Mouse (Mus musculus): Measurements from ENCODE around the gene Mapkap1. TPM values are rescaled to one million over a fixed set of nuclear protein-coding genes. Genes with fewer than 3 reads are reported as not detected.

The Mapkap1 gene
- polyA plus RNA-seq, 1 experiment from 2014 or later, result 72.9 TPM

DNA sequence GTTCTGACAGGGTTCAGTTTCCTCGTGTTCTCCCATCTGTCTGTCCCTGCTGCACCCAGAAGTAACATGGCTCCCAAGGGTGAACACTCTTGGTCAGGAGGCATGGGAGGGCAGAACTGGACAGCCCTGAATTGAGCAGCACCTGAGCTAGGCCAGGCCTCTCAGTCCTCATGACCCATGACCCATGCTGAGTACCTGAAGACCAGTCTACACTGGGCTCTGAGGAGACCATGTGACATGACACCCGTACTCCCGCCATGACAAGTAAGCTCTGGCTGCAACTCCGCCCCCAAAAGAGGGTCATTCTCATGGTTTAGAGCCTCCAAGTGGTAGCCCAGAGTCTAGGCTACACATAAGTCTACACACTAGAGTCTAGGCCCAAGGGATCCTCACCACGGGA is 233.2 kb downstream of the Mapkap1 start:
- Histone ChIP-seq H3K36me3 (ENCODE audit: control insufficient read depth, insufficient read depth, low read length) (no peaks in the 10 kb centered on the region), H3K4me1 (ENCODE audit: control insufficient read depth, insufficient read depth, low read length) (0 out of 2 replicates have a peak, but pooled peaks cover 7% of the 10 kb centered on the region), H3K9ac (ENCODE audit: low read depth, low read length) (no peak overlapping the region), H3K4me2 (ENCODE audit: low read depth, low read length) (peak overlapping the region; percentile 98; the same call in 1 of the 2 replicates), H3K27ac (ENCODE audit: low read length) (no peak overlapping the region), H3K27me3 (replicated peaks; ENCODE audit: control insufficient read depth, insufficient read depth, low read length) (no peaks in the 10 kb centered on the region), H3K4me3 (ENCODE audit: low read length) (no peak overlapping the region; the same call in 1 of the 2 replicates), H3K9me3 (ENCODE audit: control insufficient read depth, low read length) (no peaks in the 10 kb centered on the region; the same call in 1 of the 2 replicates)
- WGBS, result 56% methylated on average over 5 of the region's 5 CpGs
- ATAC-seq, result 0 out of 2 replicates have a peak, but pooled peaks have one; percentile 32

DNA sequence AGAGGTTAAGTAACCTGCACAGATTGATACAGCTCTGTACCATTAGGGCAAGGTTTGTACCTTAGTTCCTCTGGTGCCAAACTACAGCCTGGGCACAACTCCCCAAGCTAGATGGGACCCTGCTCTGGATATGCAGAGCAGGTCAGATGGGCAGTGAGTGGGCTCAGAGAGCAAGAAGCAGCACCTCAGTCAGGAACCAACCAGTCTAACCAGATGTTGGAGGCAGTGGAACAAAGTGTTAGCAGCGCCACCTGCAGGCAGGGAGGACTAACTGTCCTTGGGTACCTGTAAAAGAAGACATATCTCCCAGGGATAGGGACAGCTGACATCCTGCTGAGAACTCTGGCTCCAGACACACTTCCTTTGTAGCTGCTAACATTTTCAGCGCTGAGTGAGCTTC is 235.8 kb downstream of the Mapkap1 start:
- H3K27me3 ChIP-seq (replicated peaks; ENCODE audit: control insufficient read depth, insufficient read depth, low read length), result no peaks in the 10 kb centered on the region
- no peaks in the 10 kb centered on the region for H3K36me3 ChIP-seq (ENCODE audit: control insufficient read depth, insufficient read depth, low read length)
- H3K4me2 ChIP-seq (ENCODE audit: low read depth, low read length), result no peak overlapping the region
- H3K9me3 ChIP-seq (ENCODE audit: control insufficient read depth, low read length), result no peaks in the 10 kb centered on the region; the same call in 1 of the 2 replicates
- H3K4me3 ChIP-seq (ENCODE audit: low read length), result no peak overlapping the region
- peaks cover 17% of the 10 kb centered on the region for H3K4me1 ChIP-seq (ENCODE audit: control insufficient read depth, insufficient read depth, low read length)
- no peak for ATAC-seq
- H3K9ac ChIP-seq (ENCODE audit: low read depth, low read length), result no peak overlapping the region
- 38% methylated on average over 2 of the region's 2 CpGs for WGBS
- no peak overlapping the region for H3K27ac ChIP-seq (ENCODE audit: low read length)

DNA sequence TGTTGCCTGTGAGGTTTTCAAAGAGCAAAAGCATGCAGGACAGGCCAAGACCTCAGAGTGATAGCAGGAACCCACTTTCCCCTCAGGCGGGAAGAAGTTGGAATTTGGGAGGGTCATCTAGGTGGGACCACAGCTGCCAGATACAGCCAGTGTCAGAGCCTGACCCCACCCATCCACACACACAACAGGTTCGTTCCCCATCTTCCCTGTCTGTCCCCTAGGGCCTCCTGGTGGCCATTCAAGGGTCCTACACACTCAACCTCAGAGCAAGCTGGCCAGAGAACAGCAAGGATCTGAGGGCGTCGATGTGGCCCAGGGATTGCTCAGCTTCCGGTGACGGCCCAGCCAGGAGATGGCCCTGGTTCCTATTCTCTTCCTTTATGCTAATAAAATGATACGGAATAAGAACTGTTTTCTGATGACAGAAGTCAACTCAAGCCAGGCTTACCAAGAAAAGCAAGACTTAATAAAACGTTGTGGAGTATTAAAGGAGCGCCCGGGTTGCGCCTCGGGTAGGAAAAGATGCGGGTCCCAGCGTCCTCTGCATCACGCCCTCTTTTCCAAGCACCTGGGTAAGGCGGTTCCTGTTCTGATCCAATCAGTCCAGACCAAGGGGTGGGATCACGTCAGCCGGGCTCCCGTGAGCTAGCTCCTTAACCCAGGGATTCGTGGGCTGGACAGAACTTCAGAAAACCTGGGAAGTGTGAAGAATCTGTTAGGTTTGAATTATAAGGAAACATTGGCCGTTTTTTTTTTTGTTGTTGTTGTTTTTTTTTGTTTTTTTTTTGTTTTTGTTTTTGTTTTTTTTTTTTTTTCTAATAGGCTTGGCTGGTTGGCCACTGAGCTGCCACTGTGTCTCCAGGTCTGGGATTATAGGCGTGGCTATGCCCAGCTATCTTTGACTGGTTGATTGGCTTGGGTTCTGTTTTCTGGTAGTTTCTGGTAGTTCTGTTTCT is 238.3 kb downstream of the Mapkap1 start:
- Histone ChIP-seq H3K4me2 (ENCODE audit: low read depth, low read length) (no peak overlapping the region), H3K27me3 (replicated peaks; ENCODE audit: control insufficient read depth, insufficient read depth, low read length) (no peaks in the 10 kb centered on the region), H3K27ac (ENCODE audit: low read length) (no peak overlapping the region), H3K36me3 (ENCODE audit: control insufficient read depth, insufficient read depth, low read length) (no peaks in the 10 kb centered on the region), H3K9me3 (ENCODE audit: control insufficient read depth, low read length) (no peaks in the 10 kb centered on the region; the same call in 1 of the 2 replicates), H3K4me3 (ENCODE audit: low read length) (no peak overlapping the region), H3K4me1 (ENCODE audit: control insufficient read depth, insufficient read depth, low read length) (peaks cover 10% of the 10 kb centered on the region), H3K9ac (ENCODE audit: low read depth, low read length) (no peak overlapping the region)
- WGBS, result 48% methylated on average over 22 of the region's 22 CpGs
- ATAC-seq, result no peak

DNA sequence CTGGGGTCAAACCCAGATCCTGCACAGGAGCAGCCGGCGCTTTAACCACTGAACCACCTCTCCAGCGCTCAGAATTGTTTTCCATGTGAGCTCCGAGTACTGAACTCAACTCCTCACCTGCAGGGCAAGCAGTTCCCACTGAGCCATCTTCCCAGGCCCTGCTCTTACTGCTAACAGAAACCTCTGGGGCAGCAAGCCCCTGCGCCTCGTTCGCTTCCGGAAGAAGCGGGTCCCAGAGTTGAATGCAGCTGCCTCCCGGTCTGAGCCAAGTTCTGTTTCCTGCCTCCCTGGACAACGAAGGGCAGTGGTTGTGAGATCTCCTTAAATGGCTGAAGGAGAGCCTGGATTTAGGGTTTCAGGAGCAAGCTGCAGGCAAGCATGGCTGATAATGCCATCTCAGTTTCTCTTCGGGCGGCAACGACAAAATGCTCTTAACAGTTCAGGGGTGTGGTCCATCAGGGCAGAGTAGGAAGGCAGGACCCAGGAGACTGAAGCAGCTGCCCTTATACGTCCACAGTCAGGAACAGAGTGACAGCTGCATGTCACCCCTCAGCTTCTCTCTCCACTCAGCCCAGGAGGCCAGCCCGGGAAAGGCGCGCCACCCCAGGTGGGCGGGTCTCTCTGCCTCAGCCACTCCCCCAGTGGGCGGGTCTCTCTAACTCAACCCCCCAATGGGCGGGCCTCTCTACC is 239.4 kb downstream of the Mapkap1 start:
- Histone ChIP-seq H3K4me1 (ENCODE audit: control insufficient read depth, insufficient read depth, low read length) (peaks cover 10% of the 10 kb centered on the region), H3K9ac (ENCODE audit: low read depth, low read length) (peak overlapping the region; percentile 69), H3K27ac (ENCODE audit: low read length) (peak overlapping the region; percentile 60), H3K4me2 (ENCODE audit: low read depth, low read length) (peak overlapping the region; percentile 91), H3K4me3 (ENCODE audit: low read length) (peak overlapping the region; percentile 53), H3K27me3 (replicated peaks; ENCODE audit: control insufficient read depth, insufficient read depth, low read length) (no peaks in the 10 kb centered on the region), H3K36me3 (ENCODE audit: control insufficient read depth, insufficient read depth, low read length) (no peaks in the 10 kb centered on the region), H3K9me3 (ENCODE audit: control insufficient read depth, low read length) (no peaks in the 10 kb centered on the region; the same call in 1 of the 2 replicates)
- 11% methylated on average over 21 of the region's 21 CpGs for WGBS
- peak; percentile 96 for ATAC-seq

DNA sequence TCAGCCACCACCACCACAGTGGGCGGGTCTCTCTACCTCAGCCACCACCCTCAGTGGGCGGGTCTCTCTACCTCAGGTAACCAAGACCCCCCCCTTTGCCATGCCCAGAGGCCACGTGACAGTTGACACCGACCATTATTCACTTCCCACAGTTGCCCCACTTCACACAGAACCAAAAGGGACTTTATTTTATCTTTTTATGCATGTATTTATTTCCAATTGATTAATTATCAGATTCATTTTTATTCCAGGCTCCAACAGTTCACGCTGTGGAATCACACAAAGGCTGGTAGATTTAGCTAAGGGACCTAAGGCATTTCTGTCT is 239.9 kb downstream of the Mapkap1 start:
- H3K27ac ChIP-seq (ENCODE audit: low read length), result no peak overlapping the region
- H3K27me3 ChIP-seq (replicated peaks; ENCODE audit: control insufficient read depth, insufficient read depth, low read length), result no peaks in the 10 kb centered on the region
- peak overlapping the region; percentile 91 for H3K4me2 ChIP-seq (ENCODE audit: low read depth, low read length)
- H3K4me3 ChIP-seq (ENCODE audit: low read length), result peak overlapping the region; percentile 53; the same call in 1 of the 2 replicates
- H3K4me1 ChIP-seq (ENCODE audit: control insufficient read depth, insufficient read depth, low read length), result peaks cover 10% of the 10 kb centered on the region
- no peaks in the 10 kb centered on the region for H3K36me3 ChIP-seq (ENCODE audit: control insufficient read depth, insufficient read depth, low read length)
- no peaks in the 10 kb centered on the region; the same call in 1 of the 2 replicates for H3K9me3 ChIP-seq (ENCODE audit: control insufficient read depth, low read length)
- H3K9ac ChIP-seq (ENCODE audit: low read depth, low read length), result no peak overlapping the region
- ATAC-seq, result no peak
- WGBS, result 11% methylated on average over 5 of the region's 5 CpGs

DNA sequence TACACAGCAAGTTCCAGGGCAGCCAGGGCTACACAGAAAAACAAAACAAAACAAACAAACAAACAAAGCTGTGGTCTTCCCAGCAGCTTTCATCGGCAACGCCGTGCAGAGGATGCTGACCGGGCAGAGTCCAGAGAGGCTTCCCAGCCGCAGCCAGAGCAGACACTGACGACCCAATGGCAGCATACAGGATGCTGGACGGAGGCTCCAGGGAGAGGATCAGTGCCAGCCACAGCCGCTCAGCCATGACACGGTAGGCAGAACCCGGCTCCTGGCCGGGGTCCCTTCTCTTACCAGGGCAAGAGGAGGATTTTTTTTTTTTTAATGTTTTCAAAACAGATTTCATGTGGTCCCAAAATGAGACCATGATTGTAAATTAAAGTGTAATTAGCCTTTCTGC is 240.8 kb downstream of the Mapkap1 start:
- ATAC-seq, result no peak
- Histone ChIP-seq H3K4me1 (ENCODE audit: control insufficient read depth, insufficient read depth, low read length) (peaks cover 10% of the 10 kb centered on the region), H3K4me2 (ENCODE audit: low read depth, low read length) (no peak overlapping the region), H3K4me3 (ENCODE audit: low read length) (no peak overlapping the region), H3K36me3 (ENCODE audit: control insufficient read depth, insufficient read depth, low read length) (no peaks in the 10 kb centered on the region), H3K27ac (ENCODE audit: low read length) (no peak overlapping the region), H3K9ac (ENCODE audit: low read depth, low read length) (no peak overlapping the region), H3K27me3 (replicated peaks; ENCODE audit: control insufficient read depth, insufficient read depth, low read length) (no peaks in the 10 kb centered on the region), H3K9me3 (ENCODE audit: control insufficient read depth, low read length) (no peaks in the 10 kb centered on the region; the same call in 1 of the 2 replicates)
- 72% methylated on average over 11 of the region's 11 CpGs for WGBS

DNA sequence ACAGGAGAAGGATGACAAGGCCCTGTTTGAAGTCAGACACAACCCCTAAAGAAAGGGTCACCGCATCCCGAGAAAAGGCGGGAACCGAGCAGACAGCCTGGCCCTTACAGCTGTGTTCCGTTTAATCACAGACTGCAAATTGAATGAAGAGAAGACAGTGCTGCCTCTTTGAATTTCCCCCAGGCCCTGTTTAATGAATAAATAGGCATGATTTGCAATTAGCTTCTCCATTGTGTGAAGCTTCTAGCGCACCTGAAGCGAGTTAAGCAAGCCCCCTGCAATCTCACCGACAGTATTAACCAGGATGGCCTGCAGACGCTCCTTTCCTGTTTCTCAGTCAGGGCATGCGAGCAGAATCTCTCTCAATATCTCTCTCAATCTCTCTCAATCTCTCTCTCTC is 261.2 kb downstream of the Mapkap1 start:
- H3K9ac ChIP-seq (ENCODE audit: low read depth, low read length), result no peak overlapping the region
- 0 out of 2 replicates have a peak, but pooled peaks cover 5% of the 10 kb centered on the region for H3K27me3 ChIP-seq (replicated peaks; ENCODE audit: control insufficient read depth, insufficient read depth, low read length)
- no peak overlapping the region for H3K4me2 ChIP-seq (ENCODE audit: low read depth, low read length)
- no peak for ATAC-seq
- peaks cover 11% of the 10 kb centered on the region; the same call in 1 of the 2 replicates for H3K4me1 ChIP-seq (ENCODE audit: control insufficient read depth, insufficient read depth, low read length)
- H3K4me3 ChIP-seq (ENCODE audit: low read length), result no peak overlapping the region
- H3K36me3 ChIP-seq (ENCODE audit: control insufficient read depth, insufficient read depth, low read length), result no peaks in the 10 kb centered on the region
- WGBS, result 49% methylated on average over 10 of the region's 10 CpGs
- H3K27ac ChIP-seq (ENCODE audit: low read length), result no peak overlapping the region
- H3K9me3 ChIP-seq (ENCODE audit: control insufficient read depth, low read length), result no peaks in the 10 kb centered on the region

DNA sequence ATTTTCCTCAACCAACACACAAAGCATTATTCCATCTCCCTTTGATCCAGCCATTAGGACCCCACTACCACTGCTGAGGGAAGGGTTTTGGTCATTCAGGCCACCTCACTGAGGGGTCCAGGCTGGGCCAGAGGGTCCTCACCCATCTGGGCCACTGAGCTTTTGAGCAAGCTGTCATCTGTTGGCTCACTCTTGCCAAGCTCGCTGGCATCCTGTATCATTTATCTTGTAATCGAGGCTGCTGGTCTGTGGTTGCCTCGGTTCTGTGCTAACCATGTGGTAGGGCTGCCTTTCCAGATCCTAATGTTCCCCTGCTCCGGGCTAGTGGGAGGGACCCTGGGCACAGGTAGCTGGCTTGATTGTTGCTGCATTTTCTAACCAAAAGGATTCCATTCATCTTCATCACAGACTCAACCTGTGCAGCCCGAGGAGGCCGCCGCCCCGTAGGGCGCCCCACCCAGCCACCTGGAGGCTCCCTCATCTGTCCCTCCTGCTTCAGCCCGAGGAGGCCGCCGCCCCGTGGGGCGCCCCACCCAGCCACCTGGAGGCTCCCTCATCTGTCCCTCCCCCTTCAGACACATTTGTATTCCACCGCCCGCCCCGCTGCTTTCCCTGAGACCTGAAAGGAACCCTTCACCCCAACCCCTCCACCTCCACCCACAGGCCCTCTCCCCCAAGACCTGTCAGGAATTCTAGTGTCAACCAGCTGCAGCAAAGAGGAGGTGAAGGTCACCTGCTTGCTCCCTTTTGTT is 262.0 kb downstream of the Mapkap1 start:
- 33% methylated on average over 17 of the region's 17 CpGs for WGBS
- Histone ChIP-seq H3K27me3 (replicated peaks; ENCODE audit: control insufficient read depth, insufficient read depth, low read length) (0 out of 2 replicates have a peak, but pooled peaks cover 5% of the 10 kb centered on the region), H3K4me2 (ENCODE audit: low read depth, low read length) (no peak overlapping the region), H3K9me3 (ENCODE audit: control insufficient read depth, low read length) (no peaks in the 10 kb centered on the region), H3K9ac (ENCODE audit: low read depth, low read length) (no peak overlapping the region), H3K27ac (ENCODE audit: low read length) (no peak overlapping the region), H3K4me1 (ENCODE audit: control insufficient read depth, insufficient read depth, low read length) (peaks cover 11% of the 10 kb centered on the region; the same call in 1 of the 2 replicates), H3K36me3 (ENCODE audit: control insufficient read depth, insufficient read depth, low read length) (0 out of 2 replicates have a peak, but pooled peaks cover 3% of the 10 kb centered on the region), H3K4me3 (ENCODE audit: low read length) (no peak overlapping the region)
- peak; percentile 61 for ATAC-seq

All from intestine, embryonic 16.5 days (tissue).